Mouse (Mus musculus) cerebellum, postnatal 10 days (tissue): ENCODE data around the gene Sp1.

Experiments
- DNase-seq, 2 experiments: peaks; one replicate each; pipeline ENCODE4 v3.0.0; 2021; ENCODE audit warnings: mixed read lengths in 2 of 2

Gene Sp1

GRCm38 (mm10) chr15:102485853-102486252 is 79.9 kb downstream of the Sp1 start:
- no peak for DNase-seq
